Mouse (Mus musculus) CD4-positive, CD25-positive, alpha-beta regulatory T cell, adult 2 months (primary cell): ENCODE results near the gene 4930442H23Rik.
"Not testable (repeated sequence)": the region's sequence is repeated elsewhere in the genome, so short reads cannot be mapped to it uniquely, and the experiment has no call there.

Experiments
- DNase-seq: peaks from one replicate; pipeline ENCODE4 v3.0.0-alpha.2; 2012; ENCODE audit warnings: low read depth, low spot score

Gene 4930442H23Rik

DNA sequence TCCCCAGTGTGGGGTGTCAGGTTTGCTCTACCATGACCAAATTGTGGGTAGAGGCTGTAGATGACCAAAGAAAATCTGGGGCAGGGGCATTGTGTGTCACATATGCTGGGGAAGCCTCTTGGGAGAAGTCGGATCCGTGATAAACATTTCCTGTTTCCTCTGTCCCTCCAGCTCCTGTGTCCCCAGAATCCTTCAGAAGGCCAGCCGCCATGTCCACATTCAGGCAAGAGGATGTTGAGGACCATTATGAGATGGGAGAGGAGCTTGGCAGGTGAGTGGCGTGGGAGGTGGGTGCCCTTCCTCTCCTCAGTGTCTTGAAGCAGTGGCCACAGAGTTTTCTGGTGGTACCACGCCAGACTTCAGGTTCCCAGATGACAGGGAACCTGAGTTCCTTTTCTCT, at the start of gene 4930442H23Rik:
Gene 4930442H23Rik (minus strand): TSS at position 45 of the 400 bp plus-strand sequence.
- DNase-seq: peak; percentile 11

DNA sequence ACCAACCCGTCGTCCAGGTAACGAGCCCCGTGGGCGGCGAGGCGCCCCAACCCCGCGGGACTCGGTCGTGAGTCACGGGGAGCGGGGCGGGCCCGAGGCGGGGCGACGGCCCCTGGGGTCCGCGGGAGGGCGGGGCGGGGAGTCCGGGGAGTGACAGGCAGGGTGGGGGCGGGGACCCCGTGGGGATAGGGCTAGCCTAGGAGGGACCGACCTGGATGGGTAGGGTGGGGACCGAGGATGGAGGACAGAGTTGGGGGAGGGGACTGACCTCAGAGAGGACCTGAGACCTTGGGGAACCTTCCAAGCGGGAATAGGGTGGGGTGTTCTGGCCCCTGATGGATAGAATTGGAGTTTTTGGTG, 49.6 kb upstream of the 4930442H23Rik start:
- DNase-seq: no peak

DNA sequence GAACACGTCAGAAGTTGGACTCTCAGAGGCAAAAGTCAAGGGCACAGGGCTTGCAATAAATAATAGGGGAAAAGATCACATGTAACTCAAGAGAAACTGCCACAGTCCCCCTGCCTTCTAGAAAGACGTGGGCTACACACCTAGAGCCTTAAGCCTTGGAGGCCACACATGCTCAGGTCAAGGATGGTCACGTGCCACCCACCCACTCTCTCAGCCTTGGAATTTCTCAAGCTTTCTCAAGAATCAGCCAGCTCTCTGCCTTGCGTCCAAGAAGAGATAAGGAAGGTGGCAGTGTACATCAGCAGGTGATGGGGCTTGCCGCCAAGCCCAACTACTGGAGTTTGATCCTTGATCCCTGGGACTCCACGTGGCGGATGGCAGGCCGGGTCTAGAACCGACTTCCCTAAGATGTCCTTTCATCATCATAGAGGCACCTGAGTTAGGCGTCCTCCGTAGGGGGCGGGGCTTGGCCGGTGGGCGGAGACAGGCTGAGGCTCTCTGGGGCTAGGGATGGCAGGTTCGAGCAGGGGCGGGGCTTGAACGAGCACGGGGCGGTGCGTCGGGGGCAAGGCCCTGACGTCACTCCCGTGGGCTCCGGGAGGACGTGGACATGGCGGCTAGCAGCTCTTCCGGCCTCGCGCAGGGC, 49.1 kb upstream of the 4930442H23Rik start, which contains the start of gene Zfr2:
Gene Zfr2 (plus strand): TSS at position 576 of the 646 bp plus-strand sequence.
- peak; percentile 98 for DNase-seq

DNA sequence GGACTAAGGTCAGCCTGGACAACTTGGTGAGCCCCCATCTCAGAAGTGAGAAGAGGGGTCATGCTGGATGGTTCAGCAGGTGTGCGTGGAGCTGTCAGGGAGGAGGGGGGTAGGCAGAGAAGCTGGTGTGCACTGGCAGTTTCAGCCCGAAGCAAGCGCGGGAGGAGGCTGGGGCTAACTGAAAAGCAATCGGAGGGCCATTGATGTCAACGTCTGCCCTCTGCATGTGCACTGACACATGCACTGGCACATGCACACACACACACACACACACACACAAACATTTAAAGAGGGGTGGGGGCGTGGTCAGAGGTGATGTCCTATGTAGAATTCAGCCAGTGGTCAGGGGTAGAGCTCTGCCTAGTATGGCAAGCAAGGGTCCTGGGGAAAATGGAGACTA, 47.8 kb upstream of the 4930442H23Rik start:
- no peak for DNase-seq

DNA sequence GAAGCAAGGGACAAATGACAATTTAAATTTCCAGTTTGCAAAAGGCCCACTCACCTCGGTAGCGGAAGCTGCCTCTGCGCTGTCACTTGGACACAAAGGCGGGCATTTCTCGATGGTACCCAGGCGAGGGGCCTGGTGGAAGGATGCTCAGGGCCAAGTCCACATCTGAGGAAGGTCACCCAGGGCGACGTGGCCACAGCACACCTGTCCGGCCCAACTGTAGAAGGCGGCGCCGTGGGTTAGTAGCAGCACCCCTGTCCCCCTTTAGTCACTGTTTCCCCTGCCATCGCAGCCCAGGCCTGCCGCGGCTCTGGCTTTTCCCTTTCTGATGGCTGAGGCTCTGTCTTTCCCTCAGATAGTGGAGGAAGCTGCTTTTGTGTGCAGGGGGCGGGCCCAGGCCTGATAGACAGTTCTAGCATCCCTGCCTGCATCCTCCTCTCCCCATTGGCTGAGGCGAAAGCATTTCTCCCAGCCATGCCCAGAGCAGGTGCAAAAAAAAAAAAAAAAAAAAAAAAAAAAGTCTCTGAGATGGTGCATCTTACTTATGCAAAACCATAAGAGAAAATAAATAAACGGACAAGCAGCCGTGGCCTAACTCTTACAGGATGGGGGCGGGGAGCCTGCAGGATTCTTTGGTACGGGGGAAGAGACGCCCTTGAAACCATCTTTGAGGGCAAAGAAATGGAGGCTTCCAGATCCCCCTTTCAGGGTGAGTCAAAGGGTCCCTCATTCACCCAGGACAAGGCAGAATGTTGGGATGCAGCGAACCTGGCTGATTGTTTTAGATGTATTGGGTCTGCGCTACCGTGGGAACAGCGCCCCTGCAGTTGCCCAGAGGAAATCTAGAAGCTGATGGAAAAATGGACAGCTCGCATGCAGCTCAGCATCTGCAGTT, 47.0 kb upstream of the 4930442H23Rik start, which contains the start of gene Atcay:
Gene Atcay (minus strand): TSS at position 396 of the 895 bp plus-strand sequence.
- peak; percentile 72 for DNase-seq

DNA sequence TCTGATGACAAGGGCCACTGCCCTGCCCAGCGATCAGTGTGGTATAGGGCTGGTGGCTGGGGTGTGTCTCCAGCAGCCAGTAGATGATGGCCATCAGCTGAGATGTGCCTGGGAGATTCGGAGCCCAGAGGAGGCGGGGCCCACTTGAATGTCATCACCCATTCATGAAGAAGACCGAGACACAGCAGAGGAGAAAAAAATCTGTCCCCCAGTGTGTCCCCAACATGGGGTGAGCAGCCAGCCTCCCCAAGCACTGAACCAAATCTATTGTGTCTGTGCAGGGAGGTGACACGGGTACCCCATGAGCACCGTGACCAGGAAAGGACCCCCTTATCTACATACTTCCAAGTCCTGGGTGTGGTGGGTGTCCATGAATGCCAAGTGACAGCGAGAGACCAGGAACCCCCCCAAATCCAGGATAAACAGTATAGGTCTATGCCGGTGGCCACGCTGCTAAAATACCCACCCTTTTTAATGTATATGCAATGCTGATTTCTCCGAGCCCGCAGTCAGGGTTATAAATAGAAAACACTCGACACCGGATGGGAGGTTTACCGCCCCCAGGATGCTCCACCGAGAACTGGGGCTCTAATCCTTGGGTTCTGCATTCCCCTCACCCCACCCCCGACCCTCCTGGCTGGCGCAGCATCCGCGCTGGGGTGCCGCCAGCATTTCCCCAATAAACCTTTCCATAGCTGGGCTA, 46.2 kb upstream of the 4930442H23Rik start:
- DNase-seq: peak; percentile 52

DNA sequence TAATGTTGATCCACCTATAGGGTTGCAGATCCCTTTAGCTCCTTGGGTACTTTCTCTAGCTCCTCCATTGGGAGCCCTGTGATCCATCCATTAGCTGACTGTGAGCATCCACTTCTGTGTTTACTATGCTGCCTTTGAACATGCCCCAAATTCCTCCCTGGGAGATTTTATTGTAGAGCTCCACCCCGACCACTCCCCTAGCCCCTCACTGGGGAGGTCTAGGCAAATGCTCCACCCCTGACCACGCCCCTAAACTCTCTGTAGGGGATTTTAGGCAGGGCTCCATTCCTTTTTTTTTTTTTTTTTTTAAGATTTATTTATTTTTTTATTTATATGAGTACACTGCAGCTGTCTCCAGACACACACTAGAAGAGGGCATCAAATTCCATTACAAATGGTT, 40.1 kb upstream of the 4930442H23Rik start:
- not testable (repeated sequence) for DNase-seq

DNA sequence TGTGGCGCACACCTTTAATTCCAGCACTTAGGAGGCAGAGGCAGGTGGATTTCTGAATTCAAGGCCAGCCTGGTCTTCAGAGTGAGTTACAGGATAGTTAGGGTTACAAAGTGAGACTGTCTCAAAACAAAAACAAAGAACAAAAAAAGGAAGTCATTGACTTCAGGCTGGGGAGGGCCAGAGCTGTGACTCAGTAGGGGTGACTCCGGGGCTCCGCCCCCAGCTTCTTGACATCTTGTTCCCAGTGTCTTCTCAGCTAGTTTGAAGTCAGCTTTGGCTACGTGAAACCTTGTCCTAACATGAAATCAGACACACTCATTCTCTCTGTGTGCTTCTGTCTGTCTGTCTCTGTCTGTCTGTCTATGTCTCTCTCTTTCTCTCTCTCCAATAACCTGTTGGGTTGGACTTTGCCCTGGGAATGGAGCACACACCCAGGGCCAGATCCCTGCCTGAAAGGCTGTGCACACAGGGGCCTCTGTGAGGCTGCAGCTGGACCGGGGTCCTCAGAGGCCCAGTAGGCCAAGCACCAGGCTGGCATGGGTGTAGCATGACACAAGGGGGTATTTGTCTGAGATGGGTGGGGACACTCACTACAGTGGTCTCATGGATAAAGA, 37.9 kb upstream of the 4930442H23Rik start:
- no peak for DNase-seq

DNA sequence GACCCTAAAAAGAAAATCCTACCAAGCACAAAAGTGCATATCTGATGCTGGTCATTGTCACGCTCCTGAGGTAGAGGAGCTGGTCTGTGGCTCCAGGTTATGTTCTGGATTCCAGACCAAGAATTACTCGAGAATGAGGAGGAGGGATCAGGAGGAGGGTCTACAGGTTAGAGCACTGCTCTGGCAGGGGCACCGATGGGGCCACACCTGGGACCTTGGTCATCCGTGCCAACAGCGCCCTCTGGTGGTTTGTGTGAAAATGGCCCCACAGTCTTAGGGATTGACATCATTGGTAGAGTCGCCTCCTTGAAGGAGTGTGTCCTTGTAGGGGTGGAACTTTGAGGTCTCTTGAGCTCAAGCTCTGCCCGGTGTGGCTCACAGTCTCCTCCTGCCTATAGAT, 34.3 kb upstream of the 4930442H23Rik start:
- DNase-seq: peak; percentile 87

DNA sequence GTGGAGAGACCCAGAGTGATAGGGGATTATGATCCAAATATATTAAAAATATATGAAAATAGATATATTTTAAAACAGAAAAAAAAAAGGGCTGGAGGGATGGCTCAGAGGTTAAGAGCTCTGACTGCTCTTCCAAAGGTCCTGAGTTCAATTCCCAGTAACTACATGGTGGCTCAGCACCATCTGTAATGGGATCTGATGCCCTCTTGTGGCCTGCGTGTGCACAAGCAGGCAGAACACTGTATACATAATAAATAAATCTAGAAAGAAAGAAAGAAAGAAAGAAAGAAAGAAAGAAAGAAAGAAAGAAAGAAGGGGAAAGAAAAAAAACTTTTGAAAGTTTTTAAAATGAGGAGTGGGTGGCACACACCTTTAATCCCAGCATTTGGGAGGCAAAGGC, 33.6 kb upstream of the 4930442H23Rik start:
- peak; percentile 75 for DNase-seq

DNA sequence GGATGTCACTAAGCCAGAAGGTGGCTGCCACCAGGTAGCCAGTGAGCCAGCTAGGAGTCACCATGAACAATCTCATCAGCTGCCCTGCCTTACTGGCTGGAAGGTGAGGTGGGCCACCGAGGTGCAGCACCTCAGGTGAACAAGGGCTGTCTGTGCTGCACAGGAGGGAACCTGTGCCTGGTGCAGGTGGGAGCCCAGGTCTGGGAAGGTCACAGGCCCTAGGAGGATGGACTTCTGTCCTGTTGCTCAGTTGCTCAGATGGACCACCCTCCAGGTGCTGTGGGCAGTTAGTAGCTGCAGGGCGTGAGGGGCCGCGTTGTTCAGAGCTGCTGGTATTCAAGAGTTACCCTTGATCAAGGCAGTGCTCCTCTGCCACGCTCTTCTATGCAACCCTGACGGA, 33.2 kb upstream of the 4930442H23Rik start:
- DNase-seq: no peak

DNA sequence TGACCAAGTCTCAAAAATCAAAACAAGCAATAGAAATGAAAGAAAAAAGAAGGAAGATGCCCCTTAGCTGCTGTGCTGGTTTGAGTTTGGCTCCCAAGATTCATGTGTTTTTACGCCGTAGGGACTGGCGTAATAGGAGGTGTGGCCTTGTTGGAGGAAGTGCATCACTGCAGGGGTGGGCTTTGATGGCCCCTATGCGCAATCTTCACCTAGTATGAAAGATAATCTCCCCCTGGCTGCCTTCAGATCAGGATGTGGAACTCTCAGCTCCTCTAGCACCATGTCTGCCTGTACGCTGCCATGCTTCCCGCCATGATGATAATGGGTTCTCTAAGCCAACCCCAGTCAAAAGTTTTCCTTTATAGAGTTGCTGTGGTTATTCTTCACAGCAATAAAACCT, 32.6 kb upstream of the 4930442H23Rik start:
- DNase-seq: no peak

DNA sequence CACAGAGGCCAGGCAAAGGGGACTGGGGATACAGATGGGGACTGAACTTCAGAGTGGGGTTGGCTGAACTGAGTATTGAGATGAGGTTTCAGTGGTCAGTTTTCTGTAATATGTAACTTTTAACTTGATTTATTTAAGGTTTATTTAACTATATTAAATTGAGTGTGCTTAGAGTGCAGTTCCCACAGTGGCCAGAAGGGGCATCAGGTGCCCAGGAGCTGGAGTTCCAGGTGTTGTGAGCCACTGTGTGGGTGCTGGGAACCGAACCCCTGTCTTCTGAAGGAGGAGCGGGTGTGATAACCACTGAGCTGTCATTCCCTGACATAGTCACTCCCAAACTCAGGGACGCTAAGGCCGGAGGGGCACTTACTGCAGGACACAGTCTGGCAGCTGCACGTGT, 26.5 kb upstream of the 4930442H23Rik start:
- DNase-seq: peak; percentile 26

DNA sequence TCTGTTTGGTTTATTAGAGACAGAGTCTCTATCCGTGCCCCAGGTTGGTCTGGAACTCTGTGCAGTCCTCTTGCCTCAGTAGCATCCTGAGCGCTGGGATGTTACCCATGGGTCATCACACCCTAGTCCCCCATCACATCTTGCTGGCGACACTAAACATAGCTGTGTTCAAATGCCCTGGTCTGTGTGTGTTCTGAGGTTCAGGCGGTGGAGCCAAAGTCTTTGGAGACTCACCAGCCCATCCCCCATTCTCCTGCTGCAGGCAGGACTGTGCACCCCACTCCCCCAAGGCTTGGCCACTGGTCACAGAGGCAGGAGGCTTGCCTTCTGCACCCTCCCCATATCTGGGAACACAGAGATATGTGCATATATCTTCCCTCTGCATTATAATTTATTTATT, 20.5 kb upstream of the 4930442H23Rik start:
- DNase-seq: no peak

DNA sequence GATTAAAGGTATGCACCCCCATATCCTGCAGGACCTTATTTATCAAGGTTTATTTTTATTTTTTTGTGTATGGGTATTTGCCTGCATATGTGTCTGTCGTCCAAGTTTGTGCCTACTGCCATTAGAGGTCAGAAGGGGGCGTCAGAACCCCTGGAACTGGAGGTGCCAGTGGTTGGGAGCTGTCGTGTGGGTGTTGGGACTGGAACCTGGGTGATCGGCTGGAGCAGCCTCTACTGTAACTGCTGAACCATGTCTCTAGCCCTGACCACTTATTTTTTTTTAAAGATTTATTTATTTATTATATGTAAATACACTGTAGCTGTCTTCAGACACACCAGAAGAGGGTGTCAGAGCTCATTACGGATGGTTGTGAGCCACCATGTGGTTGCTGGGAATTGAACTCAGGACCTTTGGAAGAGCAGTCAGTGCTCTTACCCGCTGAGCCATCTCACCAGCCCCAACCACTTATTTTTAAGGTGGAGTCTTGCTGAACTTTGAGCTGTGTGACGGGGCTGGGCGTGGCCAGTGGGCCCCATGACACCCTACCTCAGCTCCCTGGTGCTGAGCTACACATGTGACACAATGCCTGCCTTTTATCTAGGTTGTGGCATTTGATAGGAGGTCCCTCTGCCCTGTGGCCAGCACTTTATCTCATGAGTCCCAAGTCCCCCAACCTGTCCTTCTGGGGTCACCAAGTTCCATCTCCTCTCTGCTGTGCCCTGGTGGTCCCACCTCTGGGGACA, 19.5 kb upstream of the 4930442H23Rik start:
- DNase-seq: peak; percentile 39

DNA sequence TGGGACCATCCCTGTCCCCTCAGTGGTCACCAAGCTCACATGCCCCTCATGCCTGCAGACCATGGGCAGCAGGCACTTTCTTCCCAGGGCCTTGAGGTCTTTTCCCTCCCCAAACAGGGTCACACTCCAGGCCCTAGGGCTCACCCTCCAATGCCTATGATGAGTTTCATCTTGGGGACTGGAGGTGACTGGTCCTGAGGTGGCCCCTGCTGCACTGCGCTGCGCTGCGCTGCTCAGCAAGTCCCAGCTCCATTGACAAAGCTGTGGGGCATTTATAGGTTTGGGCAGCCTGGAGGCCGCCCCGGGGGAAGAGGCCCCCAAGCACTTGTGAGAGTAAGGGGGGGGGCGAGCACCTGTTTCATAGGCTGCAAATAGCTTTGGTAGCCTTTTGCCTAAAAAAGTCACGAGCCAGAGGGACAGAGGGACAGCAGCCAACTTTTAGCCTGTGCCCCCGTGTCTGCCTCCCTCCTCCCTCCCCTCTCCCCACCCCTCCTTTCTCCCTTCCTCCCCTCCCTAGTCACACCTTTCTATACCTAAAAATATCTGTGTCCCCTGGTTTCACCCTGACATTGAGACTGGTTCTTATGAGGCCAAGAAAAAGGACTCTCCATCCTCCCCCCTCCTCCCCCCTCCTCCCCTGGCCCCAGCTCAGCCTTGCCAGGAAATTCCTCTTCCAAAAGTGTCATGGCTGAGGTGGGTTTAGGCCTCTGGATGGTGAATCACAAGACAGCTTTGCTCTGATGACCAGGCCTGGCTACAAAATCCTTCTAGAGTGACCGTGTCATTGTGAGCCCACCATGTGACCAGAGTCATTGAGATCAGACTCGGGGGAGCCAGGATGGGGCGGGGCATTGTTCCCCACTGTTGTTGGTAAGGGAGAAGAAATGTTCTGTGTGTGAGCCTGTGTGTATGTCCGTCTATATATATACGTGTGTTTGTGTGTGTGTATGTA, 18.4 kb upstream of the 4930442H23Rik start, which contains the start of gene Nmrk2:
Gene Nmrk2 (minus strand): TSS at position 245 of the 952 bp plus-strand sequence.
- no peak for DNase-seq

DNA sequence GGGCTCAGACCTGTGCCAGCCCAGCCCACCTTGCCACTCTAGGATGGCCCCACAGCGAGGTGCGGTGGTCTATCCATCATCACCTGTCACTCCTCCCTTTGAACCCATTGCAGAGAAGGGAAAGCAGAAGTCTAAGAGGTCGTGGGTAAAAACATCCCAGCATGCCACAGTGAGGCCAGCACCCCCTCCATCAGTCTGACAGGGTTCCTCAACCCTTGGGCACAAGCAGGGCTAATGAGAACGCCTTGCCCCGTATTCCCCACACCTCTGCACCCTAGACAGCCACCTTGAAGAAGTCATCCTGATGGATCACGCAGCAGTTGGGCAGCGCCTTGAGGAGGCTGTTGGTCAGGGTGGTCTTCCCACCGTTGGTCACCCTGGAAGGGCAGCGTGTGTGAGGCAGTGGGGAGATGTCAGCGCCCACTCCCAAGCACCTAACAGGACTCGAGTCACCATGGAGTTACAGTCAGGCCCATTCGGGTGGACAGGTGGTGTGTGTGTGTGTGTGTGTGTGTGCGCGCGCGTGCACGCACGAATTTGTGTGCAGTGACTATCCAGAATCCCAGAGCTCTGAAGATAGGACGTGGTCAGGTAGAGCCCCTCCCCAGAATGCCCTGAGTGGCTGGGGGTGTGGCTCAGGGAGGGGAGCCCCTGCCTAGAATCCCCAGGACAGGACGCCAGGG, 17.1 kb upstream of the 4930442H23Rik start:
- no peak for DNase-seq

DNA sequence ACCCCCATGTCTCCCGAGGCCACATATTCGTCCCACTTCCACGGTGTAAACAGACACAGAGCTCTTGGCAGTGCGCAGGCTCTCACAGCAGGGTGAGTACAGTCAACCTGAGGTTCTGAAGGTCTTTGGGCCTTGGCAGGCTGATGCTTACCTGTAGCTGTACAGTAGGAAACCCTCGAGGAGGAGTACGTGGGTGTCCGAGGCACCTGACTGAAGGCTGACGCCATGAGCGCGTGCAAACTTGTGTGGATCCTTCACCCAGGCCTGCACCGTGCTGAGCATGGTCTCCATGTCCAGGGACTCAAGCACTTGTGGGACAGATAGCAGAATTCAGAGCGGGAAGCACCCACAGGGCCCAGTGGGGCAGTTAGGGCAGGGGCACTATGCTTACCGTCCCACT, 16.5 kb upstream of the 4930442H23Rik start:
- no peak for DNase-seq

DNA sequence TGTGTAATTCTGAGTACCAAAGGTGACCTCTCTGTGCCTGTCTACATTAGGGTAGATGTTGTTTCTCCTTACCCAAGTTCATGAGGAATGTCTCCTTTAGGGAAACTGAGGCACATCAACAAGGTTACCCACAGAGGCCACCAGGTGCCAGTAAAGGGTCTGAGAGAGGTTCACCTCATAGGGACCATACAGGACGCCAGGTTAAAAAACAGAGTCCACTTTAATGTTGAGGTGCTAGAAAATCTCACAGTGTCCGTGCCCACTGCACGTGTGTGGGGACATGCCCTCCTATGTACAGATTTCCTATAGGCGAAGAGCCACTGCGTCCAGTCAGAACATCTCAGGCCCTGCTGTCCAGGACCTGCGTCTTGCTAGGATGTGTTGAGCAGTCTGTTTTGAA, 15.3 kb upstream of the 4930442H23Rik start:
- DNase-seq: no peak
